Mouse (Mus musculus) megakaryocyte, adult 5-6 weeks (primary cell): ENCODE results near the gene Zfpm1. TPM values are rescaled to one million over a fixed set of nuclear protein-coding genes. Genes with fewer than 3 reads are reported as not detected.

Experiments
- ATAC-seq: 2 replicates; pipeline ENCODE4 v1.8.0; 2016; ENCODE audit warnings: mild to moderate bottlenecking, inconsistent platforms; ENCODE audit not compliant: poor library complexity, severe bottlenecking
- total RNA-seq, 2 experiments: library from RNA; stranded (forward) in 1 of 2; stranded (reverse) in 1 of 2; fragments of 153-499, 151-499 nt in 1 of 2; fragments of 221-1000, 200-1000 nt in 1 of 2; gene quantifications; 2 replicates each; pipeline versions ENCODE4 v1.2.3 to v1.2.4; 2015 to 2017

Zfpm1 gene
- total RNA-seq, 2 experiments from 2014 or later = 4.3 to 4.8 TPM

DNA sequence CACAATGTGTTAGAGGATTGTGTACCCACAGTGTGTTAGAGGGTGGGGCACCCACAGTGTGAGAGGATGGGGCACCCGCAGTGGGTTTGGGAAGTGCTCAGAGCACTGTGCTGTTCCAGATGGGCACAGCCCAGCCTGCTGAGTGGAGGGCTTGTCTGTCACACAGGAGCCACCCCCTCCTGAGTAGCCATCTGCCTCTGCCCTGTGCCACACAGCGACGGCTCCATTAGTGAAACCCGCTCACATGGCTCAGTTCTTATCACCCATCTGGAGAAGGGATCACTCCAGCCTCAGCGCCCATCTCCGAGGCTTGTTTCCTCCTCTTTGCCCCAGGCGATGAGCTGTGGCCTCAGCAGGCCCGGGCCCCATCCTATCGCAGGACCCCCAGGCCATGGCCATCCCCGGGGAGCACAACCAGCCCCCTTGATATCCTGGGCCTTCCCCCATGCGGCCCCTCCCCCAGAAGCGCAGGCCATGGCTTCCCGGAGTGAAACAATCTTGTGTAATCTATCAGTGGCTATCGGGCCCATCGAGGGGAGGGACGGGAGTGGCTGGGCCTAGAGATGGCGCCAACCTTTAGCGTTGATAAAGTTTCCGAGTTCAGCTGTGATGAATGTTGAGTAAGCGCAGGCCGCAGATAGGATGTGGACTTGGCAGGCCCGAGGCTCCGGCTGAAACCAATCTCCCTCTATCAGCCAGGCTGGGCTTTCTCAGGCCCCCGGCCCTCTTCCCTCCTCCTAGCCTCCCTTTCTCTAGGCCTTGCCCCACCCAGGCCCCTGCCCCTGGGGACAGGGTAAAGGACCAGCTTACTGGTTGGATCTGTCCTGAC is 14.4 kb downstream of the Zfpm1 start:
- peak; percentile 38 for ATAC-seq

DNA sequence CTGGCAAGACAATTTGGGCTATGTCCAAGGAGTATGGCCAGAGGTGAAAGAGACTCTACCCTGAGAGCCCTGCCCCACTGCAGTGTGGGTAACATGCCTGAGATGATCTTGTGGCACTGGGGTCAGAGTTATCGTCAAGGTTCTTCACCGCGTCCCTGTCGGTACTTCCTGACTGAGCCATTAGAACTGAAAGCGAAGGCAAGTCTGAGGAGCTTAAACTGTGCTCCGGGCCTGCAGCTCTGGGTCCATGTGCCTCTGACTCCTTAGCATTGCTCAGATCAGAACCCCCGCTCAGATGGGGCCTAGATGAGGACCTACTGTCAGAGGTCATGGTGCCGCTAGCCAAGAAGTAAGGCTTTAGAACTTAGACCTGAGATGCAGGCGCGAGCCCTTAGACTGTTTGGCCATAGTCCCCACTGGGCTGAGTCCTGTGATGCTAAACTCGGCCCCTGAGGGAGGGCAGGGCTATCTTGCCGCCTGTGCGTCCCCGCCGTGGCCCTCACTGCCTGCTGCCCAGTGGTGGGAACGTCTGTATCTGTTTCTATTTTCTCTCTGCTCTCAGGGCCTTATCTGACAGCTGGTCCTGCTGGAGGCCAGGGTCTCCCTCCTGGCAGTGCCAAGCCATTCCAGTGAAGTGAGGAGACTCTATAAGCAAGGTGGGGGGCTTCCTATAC is 17.8 kb downstream of the Zfpm1 start:
- ATAC-seq = no peak

DNA sequence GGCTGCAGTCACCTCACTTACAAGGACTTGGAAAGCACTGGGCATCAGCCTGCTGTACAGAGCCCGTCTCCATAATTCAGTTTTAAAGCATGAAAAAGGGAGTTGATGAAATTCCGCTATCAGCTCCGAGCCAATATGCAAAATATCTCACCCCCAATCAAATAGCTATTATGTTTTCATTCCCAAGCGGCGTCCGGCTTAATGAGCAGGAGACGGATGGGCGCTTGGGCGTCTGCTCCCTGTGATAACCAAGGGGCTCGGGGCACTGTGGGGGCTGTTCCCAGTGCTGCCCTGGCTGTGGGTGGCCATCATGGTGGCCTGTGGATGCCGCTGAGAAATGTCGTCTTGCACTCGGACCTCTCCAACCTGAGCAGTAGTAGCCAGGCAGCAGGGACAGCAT is 19.1 kb downstream of the Zfpm1 start:
- ATAC-seq = no peak

DNA sequence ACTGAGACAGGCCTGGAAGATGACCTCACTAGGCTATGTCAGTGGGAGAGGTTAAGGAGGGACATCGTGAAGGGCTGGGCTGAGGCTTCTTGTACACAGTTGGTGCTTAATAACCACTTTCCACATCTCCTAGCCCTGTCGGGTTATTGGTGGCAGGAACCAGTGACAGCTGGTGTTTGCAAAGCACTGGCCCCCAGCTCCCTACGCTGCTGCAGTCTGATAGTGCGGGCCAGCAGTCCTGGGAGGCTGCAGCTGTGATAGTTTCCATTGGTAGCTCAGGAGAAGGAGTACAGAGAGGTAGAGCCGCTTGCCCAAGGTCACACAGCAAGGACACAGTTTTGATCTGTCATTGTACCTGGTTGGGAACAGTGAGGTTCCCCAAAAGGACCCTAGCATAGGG is 19.9 kb downstream of the Zfpm1 start:
- no peak for ATAC-seq

DNA sequence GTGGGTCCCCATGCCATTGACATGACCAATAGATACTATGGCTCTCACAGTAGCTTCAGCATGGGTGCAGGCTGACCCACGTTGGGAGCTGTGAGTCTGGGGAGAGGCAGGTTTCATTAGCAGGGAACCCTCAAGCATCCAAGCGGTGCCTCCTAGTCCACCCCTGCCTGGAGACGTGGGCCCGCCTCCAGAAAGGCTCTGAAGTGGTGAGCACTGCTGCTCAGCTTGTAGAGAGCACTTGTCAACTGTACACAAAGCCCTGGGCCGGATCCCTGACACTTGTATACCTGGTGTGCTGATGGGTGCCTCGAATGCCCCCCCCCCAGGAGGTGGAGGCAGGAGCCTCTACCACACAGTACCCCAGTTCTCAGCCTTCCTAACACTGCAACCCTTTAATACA is 21.5 kb downstream of the Zfpm1 start:
- no peak for ATAC-seq

DNA sequence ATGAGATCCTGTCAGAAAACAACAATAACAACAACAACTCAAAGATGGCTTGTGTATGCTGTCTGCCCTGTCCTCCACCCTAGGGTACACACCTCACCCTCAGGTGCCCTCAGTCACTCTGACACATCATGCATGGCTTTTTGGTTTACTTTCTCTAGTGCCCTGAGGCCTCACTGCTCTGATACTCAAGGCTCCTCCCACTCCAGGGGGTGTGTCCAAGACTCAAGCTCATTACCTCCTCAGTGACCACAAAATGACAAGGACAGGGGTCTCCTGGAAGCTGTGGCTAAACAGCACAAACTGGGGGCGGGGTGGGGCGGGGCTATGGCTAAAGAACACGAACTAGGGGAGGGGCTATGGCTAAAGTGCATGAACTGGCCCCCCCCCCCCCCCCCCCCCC is 22.1 kb downstream of the Zfpm1 start:
- ATAC-seq = no peak

DNA sequence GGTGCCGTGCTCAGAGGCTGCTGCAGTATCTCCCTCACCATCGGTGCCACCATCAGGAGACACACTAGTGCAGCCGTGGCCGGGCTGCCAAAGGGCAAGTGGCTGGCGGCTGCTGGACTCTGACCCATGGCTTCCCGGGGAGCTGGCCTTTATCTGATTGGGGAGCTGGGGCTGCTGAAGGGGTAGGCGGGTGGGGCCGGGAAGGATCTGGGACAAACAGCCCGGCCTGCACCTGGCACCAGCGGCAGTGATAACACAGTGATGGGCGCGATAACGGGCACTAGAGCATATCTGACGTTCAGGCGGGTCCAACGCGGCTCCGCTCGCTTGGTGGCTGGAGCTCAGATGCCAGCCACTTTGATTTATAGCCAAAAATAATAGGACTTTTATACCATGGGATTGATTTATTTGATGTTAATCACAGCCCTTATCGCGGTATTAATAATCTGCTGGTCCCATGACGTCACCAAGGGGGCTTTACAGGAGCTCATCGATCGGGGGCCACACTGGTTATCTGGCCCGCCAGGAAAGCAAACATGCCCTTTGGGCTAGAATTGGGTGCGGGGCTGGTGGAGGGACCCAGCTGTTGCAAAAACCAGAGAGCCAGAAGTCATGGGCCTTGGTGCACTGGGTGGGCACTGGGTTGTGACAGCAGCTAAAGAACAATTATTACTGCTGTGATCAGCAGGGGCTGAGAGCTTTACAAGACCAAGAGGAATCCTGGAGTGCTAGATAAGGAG is 24.9 kb downstream of the Zfpm1 start:
- no peak for ATAC-seq

DNA sequence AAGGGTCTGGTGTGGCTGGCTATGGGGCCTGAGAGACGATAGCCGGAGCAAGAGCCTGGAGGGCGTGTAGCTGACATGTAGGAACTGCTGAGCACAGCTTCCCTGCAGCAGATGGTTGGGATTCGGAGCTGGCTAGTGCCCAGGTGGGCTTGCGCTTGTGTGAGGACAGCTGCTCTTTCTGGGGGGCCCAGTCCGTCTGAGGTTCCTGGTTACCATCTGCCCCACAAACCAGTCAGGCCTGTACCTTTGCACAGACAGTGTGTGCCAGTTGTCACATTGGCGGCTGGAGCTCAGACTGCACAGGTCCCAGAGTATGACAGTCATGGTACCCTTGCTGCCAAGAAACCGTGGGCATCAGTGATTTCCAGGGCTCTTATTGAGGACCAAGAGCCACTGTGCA is 25.9 kb downstream of the Zfpm1 start:
- ATAC-seq = no peak

DNA sequence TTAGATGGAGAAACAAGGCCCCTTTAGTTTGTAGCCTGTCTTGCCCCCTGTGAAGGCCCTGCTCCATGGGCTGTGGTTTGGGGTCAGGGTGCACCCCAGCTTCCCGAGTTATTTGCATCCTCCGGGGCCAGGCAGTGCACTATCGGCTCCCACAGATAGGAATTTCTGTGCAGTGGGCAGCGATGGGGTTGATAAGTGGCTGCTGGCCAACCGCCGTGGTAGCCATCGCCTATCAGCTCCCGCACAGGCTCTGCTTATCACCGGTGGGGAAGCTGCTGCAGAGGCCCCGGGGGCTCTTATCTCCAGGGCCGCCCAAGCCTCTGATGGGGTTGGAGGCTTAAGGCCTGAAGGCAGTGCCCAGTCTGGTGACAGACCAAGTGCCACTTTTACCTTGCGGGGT is 27.3 kb downstream of the Zfpm1 start:
- peak; percentile 53 for ATAC-seq

DNA sequence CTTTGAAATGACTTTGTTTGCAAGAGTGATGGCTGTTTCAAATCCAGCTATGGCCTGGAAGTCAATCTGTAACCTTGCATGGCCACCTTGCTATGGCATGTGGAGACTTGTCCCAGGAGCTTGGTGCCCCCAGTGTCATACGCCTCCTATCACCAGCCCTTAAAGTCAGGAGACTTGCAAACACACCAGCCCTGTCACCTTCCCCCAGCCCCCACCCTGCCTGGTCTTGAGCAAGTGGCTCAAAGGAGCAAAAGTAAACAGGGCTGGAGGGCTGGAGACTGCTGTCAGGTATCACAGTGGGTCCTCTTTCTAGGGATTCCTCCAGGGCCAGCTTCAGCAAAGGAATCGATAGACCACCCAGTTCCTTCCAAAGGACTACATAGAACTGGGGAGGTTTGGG is 29.2 kb downstream of the Zfpm1 start:
- no peak for ATAC-seq

DNA sequence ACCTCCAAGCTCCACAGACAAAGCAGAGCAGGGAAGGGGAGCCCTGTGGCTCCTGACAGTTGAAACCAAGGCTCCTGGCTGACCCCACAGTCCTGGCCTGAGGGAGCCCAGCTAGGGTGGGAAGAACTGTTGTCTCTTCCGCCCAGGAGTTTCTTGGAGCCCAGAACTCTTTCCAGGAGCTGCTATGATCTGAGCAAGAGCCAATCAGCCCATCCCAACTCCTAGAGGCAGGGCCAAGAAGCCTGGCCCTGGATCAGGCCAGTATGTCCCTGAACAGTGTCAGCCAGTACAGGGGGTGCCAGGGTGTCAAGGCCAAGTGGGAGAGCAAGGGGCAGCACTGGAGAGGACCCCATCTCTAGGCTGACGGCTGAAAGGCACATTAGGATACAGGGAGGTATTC is 30.6 kb downstream of the Zfpm1 start:
- ATAC-seq = no peak

DNA sequence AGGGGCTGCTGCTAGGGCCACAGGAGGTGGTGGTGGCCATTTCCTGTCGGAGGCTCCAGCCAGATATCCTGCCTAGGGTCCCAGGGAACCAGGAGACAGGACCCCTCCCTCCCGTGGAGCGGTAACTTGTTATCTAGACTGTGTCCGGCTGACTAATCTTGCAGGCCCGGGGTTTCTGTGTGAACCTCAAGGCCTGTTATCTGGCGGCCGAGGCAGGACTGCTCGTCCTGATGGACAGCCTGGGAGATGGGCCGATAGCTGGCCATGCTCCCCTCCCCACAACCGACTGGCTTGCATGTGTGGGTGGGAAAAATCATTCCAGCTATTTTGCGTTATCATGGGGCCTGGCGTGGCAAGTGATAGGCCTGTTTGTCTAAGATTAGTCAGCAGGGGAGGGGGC is 31.4 kb downstream of the Zfpm1 start:
- ATAC-seq = no peak

DNA sequence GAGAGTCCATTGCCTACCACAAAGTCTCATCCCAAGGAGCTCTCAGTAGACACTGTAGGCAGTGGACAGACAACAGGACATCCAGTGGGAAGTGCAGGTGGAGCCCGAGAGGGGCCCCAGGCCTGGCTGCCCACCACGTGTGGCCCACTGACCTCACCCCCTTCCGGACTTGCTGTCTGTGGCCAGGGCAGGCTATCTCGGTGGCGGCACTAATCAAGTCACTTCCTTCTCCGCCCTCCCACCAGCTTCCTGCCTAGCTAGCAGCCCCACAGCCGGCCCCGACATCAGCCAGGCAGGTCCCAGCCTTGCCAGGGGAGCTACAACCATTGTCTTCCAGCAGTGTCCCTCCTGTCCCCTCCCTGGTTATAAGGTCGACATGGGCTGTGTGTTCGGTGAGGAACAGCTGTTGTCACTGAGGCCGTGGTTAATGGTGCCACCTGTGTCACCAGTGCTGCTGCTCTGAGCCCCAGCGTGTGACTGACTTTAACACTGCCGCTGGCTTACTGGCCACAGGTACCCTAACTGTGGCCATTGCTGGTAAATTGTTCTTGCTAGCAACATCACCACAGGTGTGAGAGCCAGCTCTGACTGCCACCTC is 33.1 kb downstream of the Zfpm1 start:
- ATAC-seq = peak; percentile 84

DNA sequence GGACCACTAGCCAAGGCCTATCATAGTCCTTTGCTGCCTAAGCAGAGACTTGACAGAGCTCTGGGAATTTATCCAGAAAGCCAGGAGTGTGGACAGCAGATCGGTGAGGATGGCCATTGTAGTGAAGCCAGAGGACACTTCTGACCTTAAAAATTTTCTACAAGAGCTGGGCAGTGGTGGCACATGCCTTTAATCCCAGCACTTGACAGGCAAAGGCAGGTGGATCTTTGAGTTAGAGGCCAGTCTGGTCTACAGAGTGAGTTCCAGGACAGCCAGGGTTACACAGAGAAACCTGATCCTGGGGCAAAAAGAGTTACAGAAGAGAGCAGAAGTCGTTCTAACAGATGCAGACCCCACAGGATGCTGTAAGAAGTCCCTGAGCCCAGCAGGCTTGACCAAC is 34.5 kb downstream of the Zfpm1 start:
- no peak for ATAC-seq

DNA sequence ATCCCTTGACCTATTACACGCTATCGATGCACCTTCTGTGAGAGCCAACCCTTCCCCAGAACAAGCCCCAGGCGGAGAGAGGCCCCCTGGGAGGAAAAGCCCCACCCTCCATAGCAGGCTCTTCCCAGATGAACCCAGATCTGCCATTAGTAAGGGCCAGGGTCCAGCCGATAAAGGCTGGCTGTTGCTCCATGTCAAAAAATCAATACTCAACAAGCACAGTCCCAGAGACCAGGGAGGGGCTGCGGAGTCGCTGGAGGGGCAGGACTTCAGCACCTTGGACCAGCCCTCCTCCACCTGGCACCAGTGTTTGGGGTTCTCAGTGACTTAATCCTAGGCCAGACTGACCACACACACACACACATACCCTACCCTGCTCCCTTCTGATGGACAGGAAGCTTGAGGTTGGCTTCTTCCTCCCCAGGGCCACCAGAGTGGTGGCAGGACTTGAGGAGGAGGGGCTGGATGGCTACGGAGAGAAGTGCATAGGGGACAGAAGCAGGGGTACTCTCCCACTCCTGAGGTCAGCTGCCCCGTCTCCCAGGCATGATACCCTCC is 36.1 kb downstream of the Zfpm1 start:
- ATAC-seq = peak; percentile 44

DNA sequence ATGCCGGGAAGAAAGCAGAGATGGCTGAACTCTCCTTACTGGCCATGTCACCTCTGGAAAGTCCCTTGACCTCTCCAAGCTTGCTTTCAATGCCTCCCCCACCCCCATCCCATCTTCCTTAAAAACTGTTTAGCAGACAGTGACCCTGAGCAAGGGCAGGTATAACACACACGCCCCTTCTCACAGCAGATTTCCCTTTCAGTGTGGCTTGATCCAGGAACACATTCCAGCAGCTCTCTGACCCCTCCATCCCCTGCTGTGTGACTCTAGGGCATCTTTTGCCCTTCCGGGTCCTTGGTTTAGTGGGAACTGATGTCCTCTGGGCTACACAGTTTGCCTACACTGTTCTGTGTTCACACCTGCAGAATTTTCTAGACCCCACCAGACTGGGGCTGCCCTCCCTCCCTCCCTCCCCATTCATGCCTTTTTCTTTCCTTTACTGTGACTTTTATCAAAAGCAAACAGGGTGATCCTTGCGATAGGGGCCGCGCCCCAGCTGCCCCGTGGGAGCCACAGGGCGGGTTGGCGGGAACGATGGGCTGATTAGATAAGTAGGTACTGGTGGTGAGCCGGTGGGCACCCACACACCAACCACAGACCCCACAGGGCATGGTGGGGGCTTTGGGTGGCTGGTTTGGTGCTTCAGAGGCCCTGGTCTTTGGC is 37.2 kb downstream of the Zfpm1 start:
- no peak for ATAC-seq

DNA sequence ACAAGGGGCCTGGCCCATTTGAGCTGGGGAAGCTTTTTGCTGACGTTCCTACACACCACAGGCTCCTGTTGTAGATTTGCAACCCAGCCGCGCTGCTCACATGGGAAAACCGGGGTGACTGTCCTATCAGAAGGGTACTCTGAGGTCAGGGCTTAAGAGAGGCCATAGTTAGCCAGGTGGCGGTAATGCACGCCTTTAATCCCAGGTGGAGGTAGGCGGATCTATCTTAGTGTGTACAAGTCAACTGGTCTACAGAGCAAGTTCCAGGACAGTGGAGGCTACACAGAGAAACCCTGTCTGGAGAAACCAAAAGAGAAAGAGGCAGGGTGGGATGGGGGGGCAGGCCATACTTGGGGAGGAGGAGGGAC is 37.8 kb downstream of the Zfpm1 start:
- ATAC-seq = no peak

DNA sequence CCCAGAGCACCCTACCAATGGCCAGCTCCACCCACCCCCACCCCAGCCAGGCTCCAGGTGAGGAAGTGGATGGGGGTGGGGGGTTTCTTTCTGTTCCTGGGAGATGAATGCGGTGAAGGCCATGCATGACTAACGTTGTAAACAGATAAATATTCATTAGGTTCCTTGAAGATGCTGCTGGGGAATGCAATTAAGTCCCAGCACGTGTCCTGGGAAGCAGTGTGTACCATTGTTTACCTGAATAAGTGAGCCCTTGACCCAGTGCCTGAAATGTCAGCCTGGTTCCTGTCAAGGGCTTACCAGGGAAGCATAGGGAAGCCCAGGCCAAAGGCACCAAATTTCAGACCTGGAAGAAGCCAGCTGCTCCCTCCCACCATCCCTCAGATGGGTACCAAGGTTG is 38.6 kb downstream of the Zfpm1 start:
- no peak for ATAC-seq

DNA sequence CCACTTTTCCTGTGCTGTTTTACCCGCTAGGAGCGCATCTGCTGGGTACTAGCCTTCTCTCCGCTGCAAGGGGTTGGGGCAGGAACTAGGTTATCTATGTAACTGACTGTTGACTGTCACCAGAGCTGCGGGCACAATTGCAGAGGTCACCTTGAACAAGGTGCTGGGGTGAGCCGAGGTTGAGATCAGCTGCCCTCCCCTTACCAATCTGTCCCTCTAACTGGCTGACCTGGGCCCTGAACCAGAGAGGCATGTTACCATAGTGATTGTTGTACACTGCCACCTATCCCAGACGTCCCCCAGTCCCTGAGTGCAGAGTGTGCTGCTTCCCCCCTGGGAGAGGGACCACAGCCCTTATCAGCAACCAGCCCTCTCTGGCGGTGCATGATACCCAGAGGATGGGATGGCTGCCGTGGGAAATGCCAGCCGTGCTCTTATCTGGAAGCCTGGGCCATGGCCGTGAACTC is 39.5 kb downstream of the Zfpm1 start:
- no peak for ATAC-seq

DNA sequence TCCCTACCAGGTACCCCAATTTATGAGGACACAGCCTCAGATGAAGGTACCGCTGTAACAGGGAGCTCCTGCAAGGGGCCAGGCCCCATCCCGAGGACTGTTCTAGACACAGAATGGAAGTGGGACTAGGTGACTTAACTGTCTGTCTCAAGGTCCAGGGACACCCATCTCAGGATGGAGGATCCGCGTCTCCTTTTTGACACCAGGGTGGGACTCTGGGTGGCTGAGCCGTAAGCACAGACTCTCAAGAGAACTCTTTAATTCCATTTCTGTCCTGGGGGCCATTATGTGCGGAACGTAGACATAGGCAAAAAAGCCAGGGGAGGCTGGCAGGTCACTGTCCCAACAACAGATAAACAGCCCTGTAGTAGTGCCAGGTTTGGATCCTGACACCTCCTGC is 40.2 kb downstream of the Zfpm1 start:
- no peak for ATAC-seq

DNA sequence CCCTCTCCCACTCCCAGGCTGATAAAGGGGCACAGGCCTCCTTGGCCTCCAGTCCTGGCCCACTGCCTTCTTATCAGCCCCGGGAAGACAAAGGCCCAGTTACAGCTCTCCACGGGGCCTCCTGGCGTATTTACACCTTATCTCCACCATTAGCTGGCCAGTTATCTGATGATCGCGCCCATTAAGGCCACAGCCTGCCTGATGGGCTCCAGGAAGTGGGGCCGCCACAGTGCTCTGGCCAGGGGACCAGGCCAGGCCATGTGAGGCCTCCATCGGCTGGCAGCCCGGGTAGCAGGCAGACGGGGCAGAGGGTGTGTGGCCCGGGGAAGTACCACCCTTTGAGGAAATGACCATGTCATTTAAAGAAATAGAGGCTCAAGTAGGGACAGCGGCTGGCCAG is 40.9 kb downstream of the Zfpm1 start:
- ATAC-seq = peak; percentile 53
